Mouse (Mus musculus) CH12.LX (cell line): ENCODE results near the gene Clock. TPM values are rescaled to one million over a fixed set of nuclear protein-coding genes. Genes with fewer than 3 reads are reported as not detected.
A peak's percentile ranks its signal among the peaks of the same experiment; 100 is the strongest.

Experiments used
- DNase-seq: peaks from one replicate; pipeline ENCODE4 v3.0.0-alpha.2; 2013; ENCODE audit errors: extremely low read depth
- H3K27ac ChIP-seq: 2 replicates; pipeline ENCODE4 v1.5.1; 2012; ENCODE audit warnings: low read depth, mild to moderate bottlenecking, control low read depth, moderate library complexity; ENCODE audit not compliant: insufficient read depth
- H3K27me3 ChIP-seq: replicated peaks from 2 replicates; pipeline ENCODE3; 2012; ENCODE audit warnings: inconsistent platforms
- H3K36me3 ChIP-seq, 2 experiments: replicated peaks in 1 of 2; 2 replicates each; pipeline versions ENCODE3 to v1.6.1; 2012; ENCODE audit warnings: inconsistent platforms in 1 of 2, low read length in 1 of 2, mild to moderate bottlenecking in 1 of 2, mixed read lengths in 1 of 2, moderate library complexity in 1 of 2; ENCODE audit not compliant: control insufficient read depth in 1 of 2, insufficient read depth in 1 of 2
- H3K4me1 ChIP-seq, 2 experiments: 2 replicates each; pipeline ENCODE4 v1.6.1; 2012; ENCODE audit warnings: inconsistent platforms in 1 of 2, moderate library complexity in 1 of 2; ENCODE audit not compliant: insufficient read depth in 2 of 2, control insufficient read depth in 1 of 2
- H3K4me2 ChIP-seq: 2 replicates; pipeline ENCODE4 v1.6.1; 2012; ENCODE audit warnings: low read depth, mild to moderate bottlenecking, control low read depth; ENCODE audit not compliant: poor library complexity, insufficient read depth, severe bottlenecking
- H3K4me3 ChIP-seq, 3 experiments: fragments of 150-350 bp in 1 of 3; sonication (generic) in 1 of 3; replicated peaks in 1 of 3; 2 replicates each; pipeline versions ENCODE3 to v1.5.1; 2011 to 2012; ENCODE audit warnings: low read depth in 2 of 3, low read length in 2 of 3, mild to moderate bottlenecking in 2 of 3, moderate library complexity in 2 of 3, control low read depth in 1 of 3, improper control_type of control experiment in 1 of 3, inconsistent platforms in 1 of 3, mixed read lengths in 1 of 3; ENCODE audit not compliant: poor library complexity in 1 of 3
- H3K79me2 ChIP-seq: replicated peaks from 2 replicates; pipeline ENCODE4 v1.6.1; 2012; ENCODE audit warnings: mild to moderate bottlenecking, moderate library complexity; ENCODE audit not compliant: control insufficient read depth, poor library complexity, insufficient read depth, severe bottlenecking; ENCODE audit errors: extremely low read depth
- H3K9ac ChIP-seq: 2 replicates; pipeline ENCODE4 v1.6.1; 2012; ENCODE audit warnings: low read depth, mild to moderate bottlenecking, control low read depth, moderate library complexity; ENCODE audit not compliant: insufficient read depth
- H3K9me3 ChIP-seq: replicated peaks from 2 replicates; pipeline ENCODE3; 2012; ENCODE audit warnings: low read length, inconsistent platforms, mixed read lengths
- BHLHE40 ChIP-seq: IDR thresholded peaks from 2 replicates; pipeline ENCODE4 v1.6.1; 2011; ENCODE audit warnings: mild to moderate bottlenecking, low read depth, low read length, improper control_type of control experiment
- CHD2 ChIP-seq: IDR thresholded peaks from 2 replicates; pipeline ENCODE4 v1.6.1; 2011; ENCODE audit warnings: low read length, improper control_type of control experiment
- ELF1 ChIP-seq: IDR thresholded peaks from 2 replicates; pipeline ENCODE4 v1.6.1; 2014; ENCODE audit warnings: low read depth, mild to moderate bottlenecking, inconsistent platforms, low read length, improper control_type of control experiment
- ETS1 ChIP-seq: conservative IDR thresholded peaks from 2 replicates; pipeline ENCODE4 v1.6.1; 2012; ENCODE audit warnings: low read depth, mild to moderate bottlenecking, inconsistent platforms, low read length, improper control_type of control experiment, moderate library complexity
- GABPA ChIP-seq: IDR thresholded peaks from 2 replicates; pipeline ENCODE4 v1.6.1; 2012; ENCODE audit warnings: low read depth, low read length, improper control_type of control experiment, inconsistent platforms; ENCODE audit not compliant: insufficient replicate concordance
- IRF4 ChIP-seq: IDR thresholded peaks from 2 replicates; pipeline ENCODE4 v1.6.1; 2014; ENCODE audit warnings: low read depth, mild to moderate bottlenecking, inconsistent platforms, low read length, improper control_type of control experiment
- JUND ChIP-seq: conservative IDR thresholded peaks from 2 replicates; pipeline ENCODE4 v1.6.1; 2011; ENCODE audit warnings: low read depth, low read length, improper control_type of control experiment
- MAFK ChIP-seq: IDR thresholded peaks from 2 replicates; pipeline ENCODE4 v1.6.1; 2011; ENCODE audit warnings: low read length, improper control_type of control experiment; ENCODE audit not compliant: insufficient replicate concordance
- MAZ ChIP-seq: IDR thresholded peaks from 2 replicates; pipeline ENCODE4 v1.6.1; 2012; ENCODE audit warnings: low read depth, mild to moderate bottlenecking, inconsistent platforms, low read length, improper control_type of control experiment, moderate library complexity
- MEF2A ChIP-seq: IDR thresholded peaks from 2 replicates; pipeline ENCODE4 v1.6.1; 2014; ENCODE audit warnings: low read depth, mild to moderate bottlenecking, inconsistent platforms, low read length, improper control_type of control experiment, borderline replicate concordance
- NELFE ChIP-seq: IDR thresholded peaks from 2 replicates; pipeline ENCODE4 v1.6.1; 2011; ENCODE audit warnings: low read depth, low read length, improper control_type of control experiment
- NRF1 ChIP-seq: IDR thresholded peaks from 2 replicates; pipeline ENCODE4 v1.6.1; 2014; ENCODE audit warnings: low read depth, mild to moderate bottlenecking, inconsistent platforms, low read length, improper control_type of control experiment, moderate library complexity
- RCOR1 ChIP-seq: conservative IDR thresholded peaks from 2 replicates; pipeline ENCODE4 v1.6.1; 2012; ENCODE audit warnings: low read depth, mild to moderate bottlenecking, inconsistent platforms, low read length, improper control_type of control experiment
- SIN3A ChIP-seq: IDR thresholded peaks from 2 replicates; pipeline ENCODE4 v1.6.1; 2012; ENCODE audit warnings: low read length, improper control_type of control experiment, inconsistent platforms
- TBP ChIP-seq: conservative IDR thresholded peaks from 2 replicates; pipeline ENCODE4 v1.6.1; 2011; ENCODE audit warnings: low read depth, low read length, improper control_type of control experiment
- ZC3H11A ChIP-seq: IDR thresholded peaks from 2 replicates; pipeline ENCODE4 v1.6.1; 2012; ENCODE audit warnings: low read depth, mild to moderate bottlenecking, inconsistent platforms, low read length, improper control_type of control experiment
- dilution Hi-C: fragments of 300-500 bp; cut with MboI; formaldehyde crosslinking; loops from 2 replicates; pipeline ENCODE4 v1.14.3; 2020; ENCODE audit warnings: low sequenced_read_pairs; ENCODE audit not compliant: extremely low pct_unique_long_range_greater_than_20kb, extremely low pct_ligation_motif_present
- in situ Hi-C: fragments of 300-500 bp; cut with MboI; formaldehyde crosslinking; loops from 3 replicates; pipeline ENCODE4 v1.14.3; 2019; ENCODE audit warnings: low sequenced_read_pairs, low pct_ligation_motif_present, low pct_unique_long_range_greater_than_20kb, mixed read lengths
- polyA plus RNA-seq: library from polyadenylated mRNA; unstranded; fragments of >175 nt; gene quantifications from 2 replicates; pipeline ENCODE4 v1.2.1, GENCODE M21; 2012; ENCODE audit warnings: low read depth; ENCODE audit not compliant: insufficient read length
- total RNA-seq, 2 experiments: library from RNA; depleted of rRNA; stranded (reverse); fragments of 300-350 nt in 1 of 2; fragments of >200 nt in 1 of 2; gene quantifications; 2 replicates each; pipeline ENCODE4 v1.2.3; 2012 to 2014

Clock gene
- total and polyA plus RNA-seq, 3 experiments, result 3.2 to 8.0 (median 4.5) TPM

GRCm38 (mm10) chr5:76333833-76334232 lies 29.2 kb upstream of the Clock start:
- DNase-seq, result peak; percentile 8
- TF ChIP-seq IRF4 (peak; percentile 57; the same call in 1 of the 2 replicates), MAZ (no peak), MAFK (0 out of 2 replicates have a peak, but pooled peaks have one; percentile 30), BHLHE40 (peak; percentile 56; the same call in 1 of the 2 replicates)
- H3K9me3 ChIP-seq, result no peaks in the 10 kb centered on the region
- H3K4me1 ChIP-seq, result peaks cover 0 to 11% of the 10 kb centered on the region in 2 experiments; a peak in 2 of 4 replicates
- no peaks in the 10 kb centered on the region for H3K79me2 ChIP-seq
- dilution Hi-C loops (no loop called here), in situ Hi-C loops (no loop called here)
- H3K4me2 ChIP-seq, result 0 out of 2 replicates have a peak overlapping the region, but pooled peaks have one; percentile 36
- no peaks in the 10 kb centered on the region for H3K36me3 ChIP-seq
- H3K9ac ChIP-seq, result no peak overlapping the region
- H3K27me3 ChIP-seq, result no peaks in the 10 kb centered on the region
- no peak overlapping the region for H3K4me3 ChIP-seq
- H3K27ac ChIP-seq, result no peak overlapping the region

GRCm38 (mm10) chr5:76330953-76331352 lies 26.4 kb upstream of the Clock start, which contains the start of gene Pdcl2:
Gene Pdcl2 (minus strand): TSS chr5:76331156.
- dilution Hi-C loops, result no loop called here
- in situ Hi-C loops, result no loop called here
- TF ChIP-seq GABPA (no peak), SIN3A (no peak), NRF1 (no peak), JUND (no peak), NELFE (no peak), RCOR1 (no peak), CHD2 (no peak), ELF1 (no peak), ETS1 (no peak), TBP (no peak), MEF2A (no peak), ZC3H11A (no peak)
- TF ChIP-seq, all 38 proteins: peak for 0

More at GRCm38 (mm10) chr5:76330953-76331352, 26.4 kb upstream of the Clock start, which contains the start of gene Pdcl2:
- Histone ChIP-seq H3K9ac (no peak within 1 kb of the TSS), H3K4me3 (no peak within 1 kb of the TSS), H3K4me2 (no peak within 1 kb of the TSS), H3K79me2 (no peaks in the 10 kb centered on the region), H3K27me3 (no peaks in the 10 kb centered on the region), H3K9me3 (no peaks in the 10 kb centered on the region), H3K36me3 (no peaks in the 10 kb centered on the region), H3K4me1 (no peaks in the 10 kb centered on the region), H3K27ac (no peak within 1 kb of the TSS)
- DNase-seq, result no peak
